Mouse (Mus musculus): ENCODE measurements around the gene Srsf10. TPM values are rescaled to one million over a fixed set of nuclear protein-coding genes. Genes with fewer than 3 reads are reported as not detected.

Srsf10 gene
- 10 to 100 TPM; 56.8 to 69.4 TPM for total RNA-seq (2023)

DNA sequence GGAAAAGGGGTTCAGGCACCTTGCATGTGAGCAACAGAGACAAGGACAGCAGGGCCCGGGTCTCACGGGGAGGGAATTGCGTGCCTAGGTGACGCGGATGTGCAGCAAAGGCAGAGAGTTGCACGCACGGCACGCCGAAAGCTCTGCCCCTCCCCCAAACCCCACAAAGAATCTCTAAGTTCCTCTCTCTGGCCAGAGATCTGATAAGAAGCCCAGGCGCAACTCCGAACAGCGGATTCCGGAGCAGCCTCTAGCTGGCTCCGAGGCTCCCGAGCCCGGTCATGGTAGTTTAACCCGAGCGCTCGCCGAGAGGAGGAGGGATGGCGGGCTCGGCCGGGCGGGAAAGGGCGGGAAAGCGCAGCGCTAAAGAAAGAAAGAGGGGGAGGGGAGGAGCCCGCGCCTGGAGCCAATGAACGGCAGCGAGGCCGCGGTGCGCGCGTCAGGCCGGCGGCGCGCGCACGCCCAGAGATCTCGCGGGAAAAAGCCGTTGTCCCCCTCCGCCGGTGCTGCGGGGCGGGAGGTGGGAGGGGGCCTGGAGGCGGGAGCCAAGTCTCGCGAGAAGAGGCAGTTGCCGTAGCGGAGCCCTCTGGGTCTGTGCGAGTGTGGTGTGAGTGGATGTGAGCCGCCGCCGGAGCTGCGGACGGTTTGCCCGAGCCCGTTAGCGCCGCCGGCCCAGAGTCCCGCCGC lies at the start of gene Srsf10:
Gene Srsf10 (plus strand): TSS at position 212 of the 687 bp plus-strand sequence.

GRCm38 (mm10) chr4:135873526-135874202 lies 18.1 kb downstream of the Srsf10 start, which contains the start of gene Pnrc2:
Pnrc2 (minus strand) TSS chr4:135873850.

GRCm38 (mm10) chr4:135895071-135895571 lies 39.6 kb downstream of the Srsf10 start, which contains the start of gene Cnr2:
Cnr2 (plus strand) TSS chr4:135895394.

Other genes starting within 250 kb of the Srsf10 start
- 10 to 100 TPM; 41.5 to 51.0 TPM for gene Ifnlr1, start 169.5 kb upstream of the Srsf10 start, total RNA-seq (2023)
- not detected for gene Il22ra1, start 127.6 kb upstream of the Srsf10 start, total RNA-seq (2023)
- not detected for gene Myom3, start 96.0 kb upstream of the Srsf10 start, total RNA-seq (2023)
- gene Pnrc2, start 18.1 kb downstream of the Srsf10 start, total RNA-seq (2023), result 10 to 100 TPM; 84.4 to 94.3 TPM
- 10 to 100 TPM; 32.0 to 36.5 TPM for gene Cnr2, start 39.6 kb downstream of the Srsf10 start, total RNA-seq (2023)
- 100 to 1,000 TPM; 129 to 132 TPM for gene Fuca1, start 65.0 kb downstream of the Srsf10 start, total RNA-seq (2023)
- 10 to 100 TPM; 52.8 to 65.4 TPM for gene Hmgcl, start 90.7 kb downstream of the Srsf10 start, total RNA-seq (2023)
- 10 to 100 TPM; 15.4 to 16.8 TPM for gene Gale, start 108.0 kb downstream of the Srsf10 start, total RNA-seq (2023)
- gene Lypla2, start 116.9 kb downstream of the Srsf10 start, total RNA-seq (2023), result 100 to 1,000 TPM; 101 to 106 TPM
- gene Pithd1, start 131.5 kb downstream of the Srsf10 start, total RNA-seq (2023), result 10 to 100 TPM; 23.1 to 23.6 TPM
- gene Eloa, start 166.0 kb downstream of the Srsf10 start, total RNA-seq (2023), result 10 to 100 TPM; 65.3 to 70.7 TPM
- 100 to 1,000 TPM; 351 to 354 TPM for gene Rpl11, start 197.7 kb downstream of the Srsf10 start, total RNA-seq (2023)

Measured in neutrophil, adult 59 days (primary cell).